Mouse (Mus musculus) kidney, postnatal 36 days (tissue): ENCODE measurements around the gene Esyt3.
A peak's percentile ranks its signal among the peaks of the same experiment; 100 is the strongest.

Experiments used
- DNase-seq, 2 experiments: peaks; one replicate each; pipeline ENCODE4 v3.0.0; 2021 to 2022; ENCODE audit warnings: mixed read lengths in 2 of 2

Gene Esyt3

DNA sequence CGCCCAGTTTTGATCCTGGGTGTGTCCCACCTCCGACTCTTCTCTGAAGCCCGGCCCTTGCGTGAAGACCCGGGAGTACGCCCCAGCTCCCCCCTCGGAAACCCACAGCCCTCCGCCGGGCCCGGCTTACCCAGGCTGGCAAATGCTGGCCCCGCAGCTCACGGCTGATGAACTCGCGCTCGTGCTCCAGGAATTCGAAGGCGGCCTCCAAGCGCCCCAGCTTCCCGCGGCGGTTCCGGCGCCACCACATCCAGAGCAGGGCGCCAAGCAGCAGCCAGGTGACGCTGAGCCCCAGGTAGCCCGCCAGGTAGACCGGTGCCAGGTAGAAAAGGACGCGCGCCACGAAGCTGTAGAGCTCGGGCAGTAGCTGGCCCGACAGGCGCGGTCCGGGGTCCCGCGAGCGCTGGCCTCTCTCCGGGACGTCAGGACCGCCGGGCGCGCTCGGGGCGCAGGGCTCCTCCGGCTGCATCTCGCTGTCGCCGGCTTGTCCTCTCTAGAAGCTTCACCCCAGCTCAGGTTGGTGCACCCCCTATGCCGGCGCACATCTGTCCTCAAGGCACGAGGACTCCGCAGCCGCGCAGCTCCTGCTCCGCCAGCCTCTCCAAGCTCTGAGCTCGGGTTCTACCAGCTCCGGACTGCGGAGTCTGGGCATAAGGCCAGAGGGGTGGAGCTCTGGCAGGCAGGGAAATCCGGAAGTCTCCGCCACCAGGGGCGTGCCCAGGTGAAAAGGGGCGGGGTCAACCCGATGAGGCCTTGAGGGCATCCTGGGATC is at the start of gene Esyt3:
Esyt3 (minus strand) TSS at position 637 of the 772 bp plus-strand sequence.
- DNase-seq: peak; percentile 42 to 82

GRCm38 (mm10) chr9:99401288-99401974 is 43.1 kb upstream of the Esyt3 start:
- DNase-seq: no peak

DNA sequence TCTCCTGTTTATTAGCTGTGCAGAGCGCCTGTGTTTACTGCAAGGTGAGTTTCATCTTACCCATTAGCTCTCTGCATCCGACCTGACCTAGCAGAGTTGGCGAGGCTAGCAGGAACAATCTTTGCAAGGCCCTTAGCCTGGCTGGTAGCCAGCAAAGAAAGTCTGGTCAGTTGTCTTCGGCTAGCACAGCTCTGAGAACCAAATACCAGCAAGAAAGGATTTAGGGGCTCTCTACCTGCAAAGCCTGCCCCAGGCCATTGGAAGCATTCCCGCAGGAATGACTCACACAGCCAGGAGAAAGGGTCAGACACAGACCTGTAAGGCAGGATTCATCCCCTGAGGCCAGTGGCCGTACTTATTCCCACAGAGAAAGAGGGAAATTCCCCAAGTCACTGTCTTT is 42.4 kb upstream of the Esyt3 start:
- DNase-seq: peak; percentile 35 to 65

GRCm38 (mm10) chr9:99397056-99397815 is 38.9 kb upstream of the Esyt3 start:
- DNase-seq: no peak

GRCm38 (mm10) chr9:99394366-99394765 is 36.0 kb upstream of the Esyt3 start:
- no peak for DNase-seq

GRCm38 (mm10) chr9:99393146-99393545 is 34.8 kb upstream of the Esyt3 start:
- DNase-seq: no peak

DNA sequence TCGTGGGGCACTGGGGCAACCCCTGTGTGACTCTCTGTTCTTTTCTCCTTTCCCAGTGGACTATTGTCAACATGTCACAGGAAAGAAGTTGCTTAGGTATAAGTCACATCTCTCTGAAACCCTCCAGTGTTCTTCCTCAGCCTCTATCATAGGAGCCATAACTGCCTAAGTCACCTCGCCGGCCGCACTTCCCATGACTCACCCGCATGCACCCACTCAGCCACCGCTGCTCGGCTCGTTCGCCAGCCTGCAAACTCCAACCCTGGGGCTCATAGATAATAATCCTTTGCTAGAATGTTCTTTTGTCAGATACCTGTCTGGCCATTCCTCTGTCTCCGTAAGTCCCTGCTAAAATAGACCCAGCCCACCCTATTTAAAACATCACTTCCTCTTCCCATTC is 33.2 kb upstream of the Esyt3 start:
- no peak for DNase-seq

DNA sequence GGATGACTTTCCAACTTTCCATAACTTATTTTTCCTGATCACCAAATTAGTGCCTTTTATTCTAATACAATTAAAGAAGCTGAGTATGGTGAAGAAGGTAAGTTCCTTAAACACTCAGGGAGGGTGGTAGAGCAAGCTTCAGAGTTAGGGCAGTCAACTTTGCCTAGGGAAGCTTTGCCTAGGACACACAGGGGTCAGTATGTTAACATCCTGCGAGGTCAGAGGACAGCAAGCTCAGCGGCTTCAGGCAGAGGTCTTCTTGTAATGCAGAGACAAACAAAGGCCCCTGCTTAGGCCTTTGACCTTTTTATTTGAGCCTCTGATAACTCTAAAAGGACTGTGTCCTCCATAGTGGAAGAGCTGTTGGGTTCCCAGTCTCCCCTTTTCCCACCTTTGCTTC is 32.4 kb upstream of the Esyt3 start:
- DNase-seq: no peak

DNA sequence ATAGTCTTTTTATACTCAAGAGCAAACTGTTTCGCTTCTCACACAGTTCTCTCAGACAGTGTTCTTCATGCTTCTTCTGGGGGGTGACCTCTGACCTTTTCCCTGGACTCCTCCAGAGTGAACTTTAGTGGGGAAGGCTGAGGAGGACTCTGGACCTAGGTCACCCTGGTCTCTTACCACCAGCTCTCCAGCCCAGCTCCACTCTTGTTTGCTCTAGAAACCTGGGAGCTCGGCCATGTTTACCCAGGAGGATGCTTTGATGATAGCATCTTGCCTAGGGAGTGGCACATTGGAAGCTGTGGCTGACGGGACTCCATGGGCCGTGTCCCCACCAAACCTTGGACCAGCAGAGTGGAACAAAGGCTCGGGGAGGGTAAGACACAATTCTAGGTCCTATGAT is 31.8 kb upstream of the Esyt3 start:
- DNase-seq: peak; percentile 64 to 65

- no peak for DNase-seq
Measured at GRCm38 (mm10) chr9:99389506-99389905, 31.1 kb upstream of the Esyt3 start.

DNA sequence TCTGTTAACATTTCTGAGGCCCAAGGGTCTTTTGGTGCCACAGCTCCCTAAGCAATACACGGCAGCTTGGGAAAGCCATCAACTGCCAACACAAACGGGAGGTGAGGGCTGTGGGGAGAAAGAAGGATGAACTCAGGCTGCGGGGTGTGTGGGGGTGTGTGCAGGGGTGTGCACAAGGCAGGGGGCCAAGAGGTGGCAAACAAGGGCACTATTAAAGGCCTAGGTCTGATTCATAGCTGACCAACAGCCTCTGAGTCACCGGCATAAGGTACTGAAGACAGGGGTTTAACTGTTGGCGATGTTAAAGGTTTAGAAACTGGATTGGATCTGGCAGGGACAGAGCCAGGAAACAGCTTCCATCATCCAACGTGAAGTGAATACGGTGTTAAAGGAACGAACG is 30.5 kb upstream of the Esyt3 start:
- no peak for DNase-seq

GRCm38 (mm10) chr9:99388078-99388477 is 29.7 kb upstream of the Esyt3 start:
- no peak for DNase-seq

- no peak for DNase-seq
Measured at GRCm38 (mm10) chr9:99382556-99382955, 24.2 kb upstream of the Esyt3 start.

DNA sequence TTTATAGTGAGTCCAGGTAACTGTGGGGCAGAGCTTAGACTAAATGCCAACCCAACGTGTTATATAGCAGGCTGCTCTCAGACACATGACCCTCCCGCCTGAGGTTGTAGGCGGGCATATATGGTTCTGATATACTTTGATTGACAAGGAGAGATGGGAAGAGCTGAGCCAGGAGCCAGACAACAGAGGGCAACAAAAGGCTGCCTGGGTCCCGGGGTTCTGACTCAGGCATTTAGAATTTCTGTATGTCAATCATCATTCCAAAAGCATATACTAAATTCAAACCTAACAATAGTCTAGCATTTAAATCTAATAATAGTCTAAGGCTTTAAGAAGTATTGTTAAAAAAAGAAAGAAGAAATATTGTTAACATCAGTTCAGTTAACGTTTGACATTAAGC is 20.8 kb upstream of the Esyt3 start:
- DNase-seq: no peak

- DNase-seq: peak; percentile 22 to 72
Measured at GRCm38 (mm10) chr9:99376591-99377418, 18.4 kb upstream of the Esyt3 start.

DNA sequence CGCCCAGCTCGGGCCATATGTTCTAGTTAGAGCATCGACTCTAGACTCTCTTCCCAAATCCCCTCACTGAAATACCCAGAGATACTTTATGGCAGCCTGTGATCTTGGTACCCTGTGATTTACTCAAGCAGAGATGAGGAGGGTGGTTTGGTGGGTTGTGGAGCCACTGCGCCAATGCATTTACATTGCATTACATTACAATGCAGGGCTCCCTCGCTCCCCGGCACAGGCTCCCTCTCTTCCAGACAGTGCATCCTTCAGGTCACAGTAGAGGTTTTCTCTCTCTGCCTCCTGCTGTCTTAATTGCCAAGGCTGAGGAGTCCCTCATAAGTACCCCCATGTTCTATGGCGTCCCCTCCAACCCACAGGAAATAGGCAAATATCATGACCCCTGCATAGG is 10.1 kb upstream of the Esyt3 start:
- no peak for DNase-seq

DNA sequence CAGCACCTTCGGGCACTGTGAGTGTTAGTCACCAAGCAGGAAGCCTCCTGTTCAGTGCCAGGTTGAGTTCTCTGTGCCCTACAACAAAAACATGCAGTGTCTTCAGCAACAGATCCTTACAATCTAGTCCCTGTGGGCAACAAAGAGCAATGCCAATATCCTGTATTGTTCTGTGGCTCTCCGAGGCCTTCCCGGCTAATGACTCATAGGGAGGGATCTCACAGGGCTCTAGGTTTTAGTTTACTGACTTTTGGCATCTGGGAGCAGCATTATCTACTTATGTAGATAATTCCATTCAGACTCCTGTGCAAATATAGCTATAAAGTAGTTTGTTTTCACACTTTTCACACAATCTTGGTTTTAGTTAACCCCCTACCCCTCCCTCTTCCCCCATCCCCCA is 7.5 kb upstream of the Esyt3 start:
- no peak for DNase-seq

DNA sequence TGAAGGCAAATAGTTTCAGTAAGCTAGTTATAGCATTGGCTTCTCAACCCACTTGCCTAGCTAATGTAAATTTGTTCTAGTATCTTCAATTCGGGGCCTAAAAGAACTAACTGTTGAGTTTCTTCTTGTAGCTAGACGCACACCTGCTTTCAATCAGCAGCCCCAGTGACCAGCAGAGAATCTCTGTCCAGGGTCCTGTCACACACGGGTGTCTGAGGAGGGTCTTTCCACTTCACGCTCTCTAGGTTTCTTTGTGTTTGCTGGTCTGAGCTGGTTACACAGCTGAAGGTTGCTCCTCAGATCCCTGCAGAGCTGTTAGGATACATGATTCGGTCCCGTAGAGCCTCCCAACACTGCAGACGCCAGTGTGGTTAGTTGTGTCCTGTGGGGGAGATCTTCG is 4.7 kb upstream of the Esyt3 start:
- no peak for DNase-seq

- no peak for DNase-seq
Measured at GRCm38 (mm10) chr9:99361946-99362345, 3.6 kb upstream of the Esyt3 start.

GRCm38 (mm10) chr9:99359012-99359411 is 655 bp upstream of the Esyt3 start:
- no peak for DNase-seq

DNA sequence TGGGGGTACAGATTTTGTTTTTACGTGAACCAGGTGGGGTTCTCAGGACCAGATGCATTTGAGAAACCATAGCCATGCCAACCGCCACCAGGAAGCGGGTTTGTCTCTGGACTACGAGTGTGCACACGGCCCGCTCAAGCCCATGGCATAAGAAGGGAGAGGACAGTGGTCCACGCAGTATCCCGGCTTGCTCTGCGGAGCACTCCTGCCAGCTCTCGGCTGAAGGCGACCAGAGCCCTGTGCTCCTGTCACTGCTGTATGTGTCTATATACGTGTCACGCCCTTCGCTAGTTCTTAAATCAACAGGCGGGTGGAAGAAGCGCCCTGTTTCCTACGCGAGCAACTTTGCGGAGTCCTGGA is 816 bp downstream of the Esyt3 start:
- no peak for DNase-seq

DNA sequence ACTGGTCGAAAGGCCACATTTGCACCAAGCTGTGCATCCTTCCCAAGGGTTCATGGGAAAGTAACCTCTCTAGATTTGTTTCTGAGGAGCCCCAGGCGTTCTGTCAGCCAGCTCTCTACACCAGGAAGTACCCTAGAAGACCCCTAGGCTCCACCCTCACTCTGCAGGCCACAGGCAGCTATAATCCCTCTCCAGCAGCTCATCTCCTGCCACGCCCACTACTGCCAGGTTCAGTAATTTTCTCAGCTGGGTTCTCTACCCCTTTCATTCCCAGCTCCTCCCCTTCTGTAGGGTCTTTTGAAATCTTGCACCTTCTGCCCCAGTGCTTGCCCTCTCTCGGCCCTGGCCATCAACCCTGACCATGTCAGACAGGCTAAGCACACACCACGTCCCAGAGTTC is 2.4 kb downstream of the Esyt3 start:
- no peak for DNase-seq

GRCm38 (mm10) chr9:99354796-99355195 is 3.6 kb downstream of the Esyt3 start:
- no peak for DNase-seq
